Mouse (Mus musculus) effector memory CD4-positive, alpha-beta T cell, adult 7 months (primary cell): ENCODE results near the gene Zdhhc8. TPM values are rescaled to one million over a fixed set of nuclear protein-coding genes. Genes with fewer than 3 reads are reported as not detected.

Experiments used
- polyA plus RNA-seq: library from polyadenylated mRNA; unstranded; fragments of 100-300 nt; shearing (Covaris generic); gene quantifications from one replicate; pipeline ENCODE4 v1.2.1, GENCODE M21; 2017

Gene Zdhhc8
- 9.2 TPM for polyA plus RNA-seq

DNA sequence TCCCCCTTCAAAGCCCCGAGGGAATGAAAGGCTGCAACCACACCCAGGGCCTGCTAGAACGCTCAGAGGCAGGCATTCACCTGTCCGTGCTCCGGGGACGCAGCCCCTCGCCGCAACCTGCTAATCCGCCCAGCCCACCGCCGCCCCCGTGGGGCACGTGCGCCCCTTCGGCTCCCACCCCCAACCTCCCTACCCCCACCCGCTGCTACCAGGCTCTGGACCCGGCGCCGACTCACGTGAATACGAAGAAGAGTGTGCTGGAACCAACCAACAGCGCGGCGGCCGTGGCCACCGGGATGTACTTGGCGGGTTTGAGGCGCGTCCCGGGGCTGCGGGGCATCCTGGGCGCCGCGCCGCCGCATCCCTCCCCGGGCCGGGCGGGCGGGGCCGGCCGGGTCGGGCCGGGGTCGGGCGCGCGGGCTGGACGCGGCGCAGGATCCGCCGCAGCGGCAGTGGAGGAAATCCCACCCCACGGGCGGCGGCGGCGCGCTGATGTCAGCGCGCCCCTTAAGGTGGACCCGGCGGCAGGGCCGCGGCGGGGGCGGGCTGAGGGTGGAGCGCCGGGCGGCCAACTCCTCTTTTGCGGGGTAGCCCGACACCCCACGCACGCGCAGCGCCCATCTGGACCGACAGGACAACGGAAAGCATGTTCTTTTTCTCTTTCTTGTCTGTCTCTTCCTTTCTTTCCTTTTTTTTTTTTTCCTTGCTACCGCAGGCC is at the start of gene Zdhhc8:
TSS of gene Zdhhc8 (minus strand) at position 466 of the 718 bp plus-strand sequence.

DNA sequence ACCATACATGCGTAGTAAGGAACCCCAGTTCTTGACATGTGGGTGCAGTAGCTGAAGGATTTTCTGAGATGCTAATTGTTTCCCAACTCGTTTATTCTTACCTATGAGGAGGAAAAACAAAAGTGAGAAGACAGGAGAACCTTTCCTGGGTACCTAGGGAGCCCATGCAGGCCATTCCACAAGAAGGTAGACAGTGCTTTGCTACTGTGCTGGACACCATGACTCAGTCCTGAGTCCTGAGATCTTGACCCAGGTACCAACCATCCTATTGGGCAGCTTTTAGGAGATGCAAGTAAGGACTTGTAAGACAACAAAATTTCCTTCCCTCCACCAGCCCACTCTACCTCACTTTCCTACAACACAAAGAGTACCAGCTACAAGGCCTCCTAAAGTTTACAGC is 23.3 kb upstream of the Zdhhc8 start, which contains the start of gene Gm49776:
TSS of gene Gm49776 (minus strand) at position 101 of the 400 bp plus-strand sequence.

DNA sequence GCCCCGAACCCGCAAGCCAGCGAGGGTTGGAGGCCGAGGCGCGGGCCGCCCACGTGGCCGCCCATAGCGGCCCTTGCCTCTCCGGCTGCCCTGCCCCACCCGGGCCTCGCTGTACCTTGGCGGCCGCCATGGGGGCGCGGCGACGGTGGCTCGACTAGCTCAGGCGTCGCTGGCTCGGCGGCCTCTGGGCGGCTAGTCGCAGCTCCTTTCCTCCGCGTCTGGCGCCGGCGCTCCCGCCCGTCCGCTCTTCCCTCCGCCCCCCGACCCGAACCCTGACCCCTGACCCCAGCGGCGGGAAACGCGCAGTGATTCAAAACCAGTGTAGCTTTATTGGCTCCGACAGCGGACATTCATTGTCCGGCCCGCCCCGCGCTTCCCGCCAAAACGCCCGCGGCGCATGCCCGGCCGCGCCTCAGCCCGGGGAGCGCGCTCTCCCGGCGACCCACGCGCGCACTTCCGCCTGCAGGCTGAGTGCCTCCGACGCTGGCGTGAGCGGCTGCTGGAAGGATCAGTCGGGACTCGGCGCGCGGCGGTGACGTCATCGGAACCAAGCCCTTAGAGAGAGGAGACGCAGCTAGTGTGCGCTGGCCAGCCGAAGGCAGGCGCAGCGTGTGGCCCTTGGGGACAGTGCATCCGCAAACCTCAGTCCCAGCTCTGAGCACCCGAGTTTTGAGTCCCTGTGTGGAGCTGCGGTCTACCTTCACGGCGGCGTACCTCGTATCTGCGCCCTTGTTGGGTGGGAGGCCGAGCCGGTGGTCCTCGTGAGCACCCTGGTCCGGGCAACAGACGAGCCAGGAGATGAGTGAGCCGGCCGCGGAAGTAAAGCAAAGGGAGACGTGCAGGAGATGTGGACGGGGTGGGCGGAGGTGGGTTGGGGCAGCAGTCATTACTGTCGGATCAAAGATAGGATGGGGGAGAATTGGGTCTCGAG is 13.8 kb upstream of the Zdhhc8 start, which contains the start of the genes Trmt2a and Ranbp1:
TSS of gene Trmt2a (plus strand) at position 247 of the 931 bp plus-strand sequence.
TSS of gene Ranbp1 (minus strand) at position 300 of the 931 bp plus-strand sequence.

DNA sequence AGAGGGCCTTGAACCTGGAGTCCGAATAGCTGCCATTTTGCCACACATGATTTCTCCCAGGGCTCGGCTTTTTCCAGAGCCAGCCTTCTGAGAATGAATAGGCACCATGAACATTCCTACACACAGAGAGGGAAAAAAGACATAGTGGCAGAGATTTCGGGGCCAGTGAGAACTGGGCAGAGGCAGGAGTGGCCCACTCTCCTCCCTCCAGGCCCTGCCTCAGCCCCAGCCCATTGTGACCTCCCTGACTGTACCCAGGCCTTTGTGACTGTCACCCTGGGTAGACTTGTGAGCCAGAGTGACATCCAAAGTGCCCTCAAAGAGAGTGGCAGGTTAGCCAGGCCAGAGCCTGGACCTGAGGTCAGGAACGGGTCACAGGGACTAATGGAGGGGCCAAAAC is 17.4 kb downstream of the Zdhhc8 start, which contains the start of gene Ccdc188:
TSS of gene Ccdc188 (plus strand) at position 301 of the 400 bp plus-strand sequence.

Other genes with a start within 250 kb of the Zdhhc8 start
- 5.4 TPM for gene Dgcr6, start 182.3 kb downstream of the Zdhhc8 start, polyA plus RNA-seq
- gene Prodh, start 144.9 kb downstream of the Zdhhc8 start, polyA plus RNA-seq = 0.38 TPM
- not detected for gene Rtn4r, start 107.5 kb downstream of the Zdhhc8 start, polyA plus RNA-seq
- not detected for gene Ccdc188, start 17.3 kb downstream of the Zdhhc8 start, polyA plus RNA-seq
- 88.0 TPM for gene Trmt2a, start 13.5 kb upstream of the Zdhhc8 start, polyA plus RNA-seq
- gene Ranbp1, start 13.6 kb upstream of the Zdhhc8 start, polyA plus RNA-seq = 155 TPM
- not detected for gene Gm49776, start 23.2 kb upstream of the Zdhhc8 start, polyA plus RNA-seq
- gene Dgcr8, start 54.1 kb upstream of the Zdhhc8 start, polyA plus RNA-seq = 8.3 TPM
- gene Tango2, start 113.0 kb upstream of the Zdhhc8 start, polyA plus RNA-seq = 29.2 TPM
- 2.8 TPM for gene Arvcf, start 113.0 kb upstream of the Zdhhc8 start, polyA plus RNA-seq
- gene Txnrd2, start 191.2 kb upstream of the Zdhhc8 start, polyA plus RNA-seq = 25.2 TPM
- gene Comt, start 191.7 kb upstream of the Zdhhc8 start, polyA plus RNA-seq = 22.3 TPM